Mouse (Mus musculus): ENCODE results near the gene Mrpl48. TPM values are rescaled to one million over a fixed set of nuclear protein-coding genes. Genes with fewer than 3 reads are reported as not detected.
A peak's percentile ranks its signal among the peaks of the same experiment; 100 is the strongest.

The Mrpl48 gene
- polyA plus RNA-seq, 1 experiment = 27.5 TPM

GRCm38 (mm10) chr7:100550338-100551007 lies 57.6 kb downstream of the Mrpl48 start:
- 43% methylated on average over 5 of the region's 5 CpGs for WGBS
- Histone ChIP-seq H3K27me3 (replicated peaks; ENCODE audit: control insufficient read depth, insufficient read depth, low read length) (no peaks in the 10 kb centered on the region), H3K36me3 (ENCODE audit: control insufficient read depth, insufficient read depth, low read length) (no peaks in the 10 kb centered on the region), H3K4me1 (ENCODE audit: control insufficient read depth, insufficient read depth, low read length) (no peaks in the 10 kb centered on the region), H3K4me3 (ENCODE audit: insufficient read depth, low read depth, low read length) (no peak overlapping the region), H3K27ac (ENCODE audit: insufficient read depth, low read depth, low read length) (no peak overlapping the region)
- DNase-seq = peak; percentile 40
- TF ChIP-seq POLR2A (IDR thresholded peaks at IDR 0.05; ENCODE audit: low read depth, low read length) (no peak), CTCF (conservative IDR thresholded peaks at IDR 0.05; ENCODE audit: insufficient read depth, insufficient read length, low read depth, low read length) (0 out of 2 replicates have a peak, but pooled peaks have one; percentile 26)

GRCm38 (mm10) chr7:100549796-100550195 lies 58.3 kb downstream of the Mrpl48 start:
- no peak overlapping the region for H3K4me3 ChIP-seq (ENCODE audit: insufficient read depth, low read depth, low read length)
- DNase-seq = no peak
- H3K36me3 ChIP-seq (ENCODE audit: control insufficient read depth, insufficient read depth, low read length) = no peaks in the 10 kb centered on the region
- H3K27ac ChIP-seq (ENCODE audit: insufficient read depth, low read depth, low read length) = no peak overlapping the region
- peaks cover 2% of the 10 kb centered on the region; the same call in 1 of the 2 replicates for H3K4me1 ChIP-seq (ENCODE audit: control insufficient read depth, insufficient read depth, low read length)
- TF ChIP-seq CTCF (conservative IDR thresholded peaks at IDR 0.05; ENCODE audit: insufficient read depth, insufficient read length, low read depth, low read length) (no peak), POLR2A (IDR thresholded peaks at IDR 0.05; ENCODE audit: low read depth, low read length) (no peak)
- H3K27me3 ChIP-seq (replicated peaks; ENCODE audit: control insufficient read depth, insufficient read depth, low read length) = no peaks in the 10 kb centered on the region
- WGBS = 93% methylated on average over 3 of the region's 3 CpGs

- WGBS = 76% methylated on average over 4 of the region's 4 CpGs
- H3K4me1 ChIP-seq (ENCODE audit: control insufficient read depth, insufficient read depth, low read length) = peaks cover 3% of the 10 kb centered on the region; the same call in 1 of the 2 replicates
- TF ChIP-seq CTCF (conservative IDR thresholded peaks at IDR 0.05; ENCODE audit: insufficient read depth, insufficient read length, low read depth, low read length) = no peak
- no peak for TF ChIP-seq POLR2A (IDR thresholded peaks at IDR 0.05; ENCODE audit: low read depth, low read length)
- no peaks in the 10 kb centered on the region for H3K36me3 ChIP-seq (ENCODE audit: control insufficient read depth, insufficient read depth, low read length)
- H3K27me3 ChIP-seq (replicated peaks; ENCODE audit: control insufficient read depth, insufficient read depth, low read length) = no peaks in the 10 kb centered on the region
- H3K4me3 ChIP-seq (ENCODE audit: insufficient read depth, low read depth, low read length) = no peak overlapping the region
- DNase-seq = no peak
- H3K27ac ChIP-seq (ENCODE audit: insufficient read depth, low read depth, low read length) = no peak overlapping the region
These were observed 60.5 kb downstream of the Mrpl48 start for GRCm38 (mm10) chr7:100547631-100548030.

- DNase-seq = peak; percentile 47
- H3K4me1 ChIP-seq (ENCODE audit: control insufficient read depth, insufficient read depth, low read length) = peaks cover 3% of the 10 kb centered on the region; the same call in 1 of the 2 replicates
- no peak for TF ChIP-seq POLR2A (IDR thresholded peaks at IDR 0.05; ENCODE audit: low read depth, low read length)
- no peak for TF ChIP-seq CTCF (conservative IDR thresholded peaks at IDR 0.05; ENCODE audit: insufficient read depth, insufficient read length, low read depth, low read length)
- no peak overlapping the region for H3K4me3 ChIP-seq (ENCODE audit: insufficient read depth, low read depth, low read length)
- peaks cover 1% of the 10 kb centered on the region; the same call in 1 of the 2 replicates for H3K36me3 ChIP-seq (ENCODE audit: control insufficient read depth, insufficient read depth, low read length)
- no peak overlapping the region for H3K27ac ChIP-seq (ENCODE audit: insufficient read depth, low read depth, low read length)
- H3K27me3 ChIP-seq (replicated peaks; ENCODE audit: control insufficient read depth, insufficient read depth, low read length) = no peaks in the 10 kb centered on the region
- 39% methylated on average over 1 of the region's 1 CpGs for WGBS
These were observed 63.7 kb downstream of the Mrpl48 start for GRCm38 (mm10) chr7:100544437-100544836.

GRCm38 (mm10) chr7:100539516-100539915 lies 68.6 kb downstream of the Mrpl48 start:
- Histone ChIP-seq H3K4me1 (ENCODE audit: control insufficient read depth, insufficient read depth, low read length) (peaks cover 2% of the 10 kb centered on the region; the same call in 1 of the 2 replicates), H3K36me3 (ENCODE audit: control insufficient read depth, insufficient read depth, low read length) (peaks cover 2% of the 10 kb centered on the region; the same call in 1 of the 2 replicates), H3K4me3 (ENCODE audit: insufficient read depth, low read depth, low read length) (no peak overlapping the region), H3K27me3 (replicated peaks; ENCODE audit: control insufficient read depth, insufficient read depth, low read length) (no peaks in the 10 kb centered on the region), H3K27ac (ENCODE audit: insufficient read depth, low read depth, low read length) (no peak overlapping the region)
- 95% methylated on average over 9 of the region's 9 CpGs for WGBS
- TF ChIP-seq POLR2A (IDR thresholded peaks at IDR 0.05; ENCODE audit: low read depth, low read length) (no peak), CTCF (conservative IDR thresholded peaks at IDR 0.05; ENCODE audit: insufficient read depth, insufficient read length, low read depth, low read length) (no peak)
- no peak for DNase-seq

GRCm38 (mm10) chr7:100537519-100537902 lies 70.6 kb downstream of the Mrpl48 start:
- H3K4me3 ChIP-seq (ENCODE audit: insufficient read depth, low read depth, low read length) = peak overlapping the region; percentile 66; the same call in 1 of the 2 replicates
- 14% methylated on average over 7 of the region's 7 CpGs for WGBS
- no peaks in the 10 kb centered on the region for H3K27me3 ChIP-seq (replicated peaks; ENCODE audit: control insufficient read depth, insufficient read depth, low read length)
- peak; percentile 29 for DNase-seq
- peak overlapping the region; percentile 58 for H3K27ac ChIP-seq (ENCODE audit: insufficient read depth, low read depth, low read length)
- peaks cover 2% of the 10 kb centered on the region; the same call in 1 of the 2 replicates for H3K4me1 ChIP-seq (ENCODE audit: control insufficient read depth, insufficient read depth, low read length)
- TF ChIP-seq POLR2A (IDR thresholded peaks at IDR 0.05; ENCODE audit: low read depth, low read length) (no peak), CTCF (conservative IDR thresholded peaks at IDR 0.05; ENCODE audit: insufficient read depth, insufficient read length, low read depth, low read length) (no peak)
- H3K36me3 ChIP-seq (ENCODE audit: control insufficient read depth, insufficient read depth, low read length) = peaks cover 2% of the 10 kb centered on the region; the same call in 1 of the 2 replicates

GRCm38 (mm10) chr7:100536804-100537518 lies 71.1 kb downstream of the Mrpl48 start, which contains the start of gene Coa4:
TSS of gene Coa4 (plus strand) at chr7:100537071.
- DNase-seq = peak; percentile 94
- no peaks in the 10 kb centered on the region for H3K27me3 ChIP-seq (replicated peaks; ENCODE audit: control insufficient read depth, insufficient read depth, low read length)
- WGBS = under 1% methylated on average over 33 of the region's 33 CpGs
- peak within 1 kb of the TSS; percentile 77 for H3K27ac ChIP-seq (ENCODE audit: insufficient read depth, low read depth, low read length)
- H3K36me3 ChIP-seq (ENCODE audit: control insufficient read depth, insufficient read depth, low read length) = peaks cover 2% of the 10 kb centered on the region; the same call in 1 of the 2 replicates
- TF ChIP-seq CTCF (conservative IDR thresholded peaks at IDR 0.05; ENCODE audit: insufficient read depth, insufficient read length, low read depth, low read length) (no peak), POLR2A (IDR thresholded peaks at IDR 0.05; ENCODE audit: low read depth, low read length) (no peak)
- H3K4me1 ChIP-seq (ENCODE audit: control insufficient read depth, insufficient read depth, low read length) = peaks cover 2% of the 10 kb centered on the region; the same call in 1 of the 2 replicates
- peak within 1 kb of the TSS; percentile 76 for H3K4me3 ChIP-seq (ENCODE audit: insufficient read depth, low read depth, low read length)

Data from kidney, adult 2 months (tissue).